Mouse (Mus musculus): ENCODE data around the gene Dnali1.

- TF ChIP-seq RAD21 (IDR thresholded peaks at IDR 0.05; ENCODE audit: low read depth, low read length) (no peak), USF1 (IDR thresholded peaks at IDR 0.05; ENCODE audit: low read depth, low read length) (no peak), MAX (IDR thresholded peaks at IDR 0.05; ENCODE audit: low read length) (no peak), NRF1 (IDR thresholded peaks at IDR 0.05; ENCODE audit: low read depth, low read length) (no peak), POLR2A (IDR thresholded peaks at IDR 0.05; ENCODE audit: low read depth, low read length) (no peak), MAFK (IDR thresholded peaks at IDR 0.05; ENCODE audit: insufficient replicate concordance, low read length) (no peak), EP300 (IDR thresholded peaks at IDR 0.05; ENCODE audit: low read length) (no peak), CTCF (conservative IDR thresholded peaks at IDR 0.05 in 1 of 2, IDR thresholded peaks at IDR 0.05 in 1 of 2; ENCODE audit: low read depth in 2 of 2, low read length in 2 of 2) (no peak), RCOR1 (conservative IDR thresholded peaks at IDR 0.05; ENCODE audit: low read depth, low read length) (no peak), TBP (conservative IDR thresholded peaks at IDR 0.05; ENCODE audit: low read depth, low read length) (no peak), POLR2AphosphoS2 (IDR thresholded peaks at IDR 0.05; ENCODE audit: low read depth, low read length) (no peak), MYC (IDR thresholded peaks at IDR 0.05; ENCODE audit: low read depth, low read length) (no peak), ETS1 (conservative IDR thresholded peaks at IDR 0.05; ENCODE audit: low read depth, low read length) (no peak), ZMIZ1 (IDR thresholded peaks at IDR 0.05; ENCODE audit: low read depth, low read length) (no peak)
These were observed 39.9 kb upstream of the Dnali1 start for GRCm38 (mm10) chr4:125105354-125105753.

All from CH12.LX (cell line).